Mouse (Mus musculus) testis, adult 2 months (tissue): ENCODE data around the gene Nhs. TPM values are rescaled to one million over a fixed set of nuclear protein-coding genes. Genes with fewer than 3 reads are reported as not detected.

Source experiments
- H3K27ac ChIP-seq: fragments of 200-500 bp; 2 replicates; pipeline ENCODE4 v1.5.1; 2012; ENCODE audit warnings: low read depth, low read length; ENCODE audit not compliant: control insufficient read depth, insufficient read depth
- H3K27me3 ChIP-seq: fragments of 200-500 bp; 2 replicates; pipeline ENCODE4 v1.6.1; 2012; ENCODE audit warnings: mild to moderate bottlenecking, low read length, moderate library complexity; ENCODE audit not compliant: control insufficient read depth, insufficient read depth
- H3K36me3 ChIP-seq: fragments of 200-500 bp; 2 replicates; pipeline ENCODE4 v1.6.1; 2012; ENCODE audit warnings: mild to moderate bottlenecking, low read length; ENCODE audit not compliant: control insufficient read depth, insufficient read depth
- H3K4me1 ChIP-seq: fragments of 200-500 bp; 2 replicates; pipeline ENCODE4 v1.6.1; 2012; ENCODE audit warnings: low read length; ENCODE audit not compliant: control insufficient read depth, insufficient read depth
- H3K4me3 ChIP-seq: fragments of 200-500 bp; 2 replicates; pipeline ENCODE4 v1.5.1; 2012; ENCODE audit warnings: low read depth, mild to moderate bottlenecking, low read length, moderate library complexity, mixed read lengths; ENCODE audit not compliant: control insufficient read depth
- CTCF ChIP-seq: fragments of 200-500 bp; IDR thresholded peaks from 2 replicates; pipeline ENCODE4 v1.5.1; 2012; ENCODE audit warnings: low read depth, mild to moderate bottlenecking, inconsistent platforms, low read length, moderate library complexity; ENCODE audit not compliant: control insufficient read depth, insufficient read depth, insufficient replicate concordance
- POLR2A ChIP-seq: fragments of 200-500 bp; IDR thresholded peaks from 2 replicates; pipeline ENCODE4 v1.6.1; 2012; ENCODE audit warnings: low read depth, mild to moderate bottlenecking, inconsistent platforms, low read length, moderate library complexity; ENCODE audit not compliant: control insufficient read depth
- polyA plus RNA-seq: library from polyadenylated mRNA; depleted of rRNA; stranded (reverse); fragments of >200 nt; gene quantifications from 2 replicates; pipeline ENCODE4 v1.2.3, GENCODE M21; 2012

Gene Nhs
- polyA plus RNA-seq, 1 experiment: 0.51 TPM

GRCm38 (mm10) chrX:161977236-161977841 is 182.2 kb downstream of the Nhs start:
- H3K27ac ChIP-seq: no peak overlapping the region
- no peaks in the 10 kb centered on the region for H3K36me3 ChIP-seq
- no peak overlapping the region for H3K4me3 ChIP-seq
- no peak for TF ChIP-seq POLR2A
- TF ChIP-seq CTCF: no peak
- H3K4me1 ChIP-seq: no peaks in the 10 kb centered on the region
- H3K27me3 ChIP-seq: no peaks in the 10 kb centered on the region

- Histone ChIP-seq H3K27ac (no peak overlapping the region), H3K36me3 (no peaks in the 10 kb centered on the region), H3K4me3 (no peak overlapping the region), H3K27me3 (no peaks in the 10 kb centered on the region), H3K4me1 (no peaks in the 10 kb centered on the region)
- no peak for TF ChIP-seq CTCF
- TF ChIP-seq POLR2A: no peak
These were observed 183.2 kb downstream of the Nhs start for GRCm38 (mm10) chrX:161976376-161976775.

GRCm38 (mm10) chrX:161973572-161973971 is 186.0 kb downstream of the Nhs start:
- TF ChIP-seq CTCF (no peak), POLR2A (no peak)
- no peak overlapping the region for H3K4me3 ChIP-seq
- no peaks in the 10 kb centered on the region for H3K27me3 ChIP-seq
- H3K27ac ChIP-seq: no peak overlapping the region
- H3K4me1 ChIP-seq: no peaks in the 10 kb centered on the region
- no peaks in the 10 kb centered on the region for H3K36me3 ChIP-seq

- Histone ChIP-seq H3K27ac (no peak overlapping the region), H3K36me3 (no peaks in the 10 kb centered on the region), H3K4me1 (no peaks in the 10 kb centered on the region), H3K27me3 (no peaks in the 10 kb centered on the region), H3K4me3 (no peak overlapping the region)
- TF ChIP-seq POLR2A (no peak), CTCF (no peak)
These were observed 186.8 kb downstream of the Nhs start for GRCm38 (mm10) chrX:161972723-161973122.

GRCm38 (mm10) chrX:161971961-161972502 is 187.5 kb downstream of the Nhs start:
- TF ChIP-seq POLR2A: no peak
- no peak for TF ChIP-seq CTCF
- no peaks in the 10 kb centered on the region for H3K27me3 ChIP-seq
- H3K4me1 ChIP-seq: no peaks in the 10 kb centered on the region
- H3K4me3 ChIP-seq: no peak overlapping the region
- no peaks in the 10 kb centered on the region for H3K36me3 ChIP-seq
- H3K27ac ChIP-seq: no peak overlapping the region

- TF ChIP-seq POLR2A: no peak
- no peak for TF ChIP-seq CTCF
- H3K4me1 ChIP-seq: no peaks in the 10 kb centered on the region
- H3K4me3 ChIP-seq: no peak overlapping the region
- no peaks in the 10 kb centered on the region for H3K27me3 ChIP-seq
- H3K36me3 ChIP-seq: no peaks in the 10 kb centered on the region
- no peak overlapping the region for H3K27ac ChIP-seq
These were observed 188.4 kb downstream of the Nhs start for GRCm38 (mm10) chrX:161971131-161971530.

GRCm38 (mm10) chrX:161967692-161968091 is 191.8 kb downstream of the Nhs start:
- H3K27ac ChIP-seq: no peak overlapping the region
- no peaks in the 10 kb centered on the region for H3K4me1 ChIP-seq
- no peak overlapping the region for H3K4me3 ChIP-seq
- no peaks in the 10 kb centered on the region for H3K27me3 ChIP-seq
- H3K36me3 ChIP-seq: no peaks in the 10 kb centered on the region
- TF ChIP-seq POLR2A: no peak
- TF ChIP-seq CTCF: no peak

- TF ChIP-seq POLR2A (no peak), CTCF (no peak)
- no peak overlapping the region for H3K4me3 ChIP-seq
- no peaks in the 10 kb centered on the region for H3K4me1 ChIP-seq
- no peaks in the 10 kb centered on the region for H3K36me3 ChIP-seq
- no peak overlapping the region for H3K27ac ChIP-seq
- H3K27me3 ChIP-seq: no peaks in the 10 kb centered on the region
These were observed 196.2 kb downstream of the Nhs start for GRCm38 (mm10) chrX:161963372-161963771.
